Mouse (Mus musculus) forebrain, embryonic 14.5 days (tissue): ENCODE measurements around the gene Nectin1. TPM values are rescaled to one million over a fixed set of nuclear protein-coding genes. Genes with fewer than 3 reads are reported as not detected.
A peak's percentile ranks its signal among the peaks of the same experiment; 100 is the strongest.

ENCODE experiments used
- ATAC-seq: fragments of 200-750 bp; cut with Nextera tagmentation; 2 replicates; pipeline ENCODE4 v1.8.0; 2017; ENCODE audit warnings: mild to moderate bottlenecking, moderate library complexity
- DNase-seq: peaks from one replicate; pipeline ENCODE4 v3.0.0-alpha.2; 2015; ENCODE audit warnings: low spot score
- H3K27ac ChIP-seq: fragments of 300-500 bp; sonication (generic); 2 replicates; pipeline ENCODE4 v1.5.1; 2014; ENCODE audit warnings: low read depth, mild to moderate bottlenecking, control low read depth, low read length, moderate library complexity
- H3K27me3 ChIP-seq: fragments of 300-500 bp; sonication (generic); replicated peaks from 2 replicates; pipeline ENCODE4 v1.6.1; 2014; ENCODE audit warnings: low read length, control low read depth, mixed read lengths; ENCODE audit not compliant: control insufficient read depth, insufficient read depth
- H3K36me3 ChIP-seq: fragments of 300-500 bp; sonication (generic); 2 replicates; pipeline ENCODE4 v1.6.1; 2014; ENCODE audit warnings: low read length, control low read depth; ENCODE audit not compliant: control insufficient read depth, insufficient read depth
- H3K4me1 ChIP-seq: fragments of 300-500 bp; sonication (generic); 2 replicates; pipeline ENCODE4 v1.6.1; 2014; ENCODE audit warnings: antibody characterized with exemption, low read length, control low read depth; ENCODE audit not compliant: control insufficient read depth, insufficient read depth
- H3K4me2 ChIP-seq: fragments of 300-500 bp; sonication (generic); 2 replicates; pipeline ENCODE4 v1.6.1; 2014; ENCODE audit warnings: mild to moderate bottlenecking, control low read depth, low read length
- H3K4me3 ChIP-seq: fragments of 300-500 bp; sonication (generic); 2 replicates; pipeline ENCODE4 v1.5.1; 2014; ENCODE audit warnings: low read depth, low read length, control low read depth
- H3K9ac ChIP-seq: fragments of 300-500 bp; sonication (generic); 2 replicates; pipeline ENCODE4 v1.6.1; 2014; ENCODE audit warnings: mild to moderate bottlenecking, low read length, control low read depth, moderate library complexity
- H3K9me3 ChIP-seq: fragments of 300-500 bp; sonication (generic); replicated peaks from 2 replicates; pipeline ENCODE4 v1.6.1; 2016; ENCODE audit warnings: low read length, control low read depth, mixed read lengths; ENCODE audit not compliant: control insufficient read depth
- WGBS: fragments of 180-500 bp; shearing (Covaris S2); extraction: QIAGEN DNeasy Blood & Tissue Kit; methylation state at CpG from one replicate; pipeline ENCODE4 v1.1.7; 2014; 5-methylcytosine and 5-hydroxymethylcytosine counted together
- polyA plus RNA-seq: library from polyadenylated mRNA; unstranded; fragments of >200 nt; fragmentation: Nextera tagmentation; extraction: Ambion mirVana; gene quantifications from 2 replicates; pipeline ENCODE4 v1.2.1, GENCODE M21; 2014

The Nectin1 gene
- polyA plus RNA-seq, 1 experiment from 2014 or later: 8.5 TPM

- peak; percentile 47 for ATAC-seq
- no peaks in the 10 kb centered on the region for H3K27me3 ChIP-seq
- H3K27ac ChIP-seq: peak overlapping the region; percentile 10
- H3K36me3 ChIP-seq: no peaks in the 10 kb centered on the region
- peak; percentile 74 for DNase-seq
- under 1% methylated on average over 43 of the region's 43 CpGs for WGBS
- H3K9ac ChIP-seq: peak overlapping the region; percentile 95
- H3K4me3 ChIP-seq: peak overlapping the region; percentile 90
- peaks cover 49% of the 10 kb centered on the region for H3K4me1 ChIP-seq
- peak overlapping the region; percentile 87 for H3K4me2 ChIP-seq
- H3K9me3 ChIP-seq: no peaks in the 10 kb centered on the region
Observed at GRCm38 (mm10) chr9:43745051-43745792, 1.4 kb downstream of the Nectin1 start.

DNA sequence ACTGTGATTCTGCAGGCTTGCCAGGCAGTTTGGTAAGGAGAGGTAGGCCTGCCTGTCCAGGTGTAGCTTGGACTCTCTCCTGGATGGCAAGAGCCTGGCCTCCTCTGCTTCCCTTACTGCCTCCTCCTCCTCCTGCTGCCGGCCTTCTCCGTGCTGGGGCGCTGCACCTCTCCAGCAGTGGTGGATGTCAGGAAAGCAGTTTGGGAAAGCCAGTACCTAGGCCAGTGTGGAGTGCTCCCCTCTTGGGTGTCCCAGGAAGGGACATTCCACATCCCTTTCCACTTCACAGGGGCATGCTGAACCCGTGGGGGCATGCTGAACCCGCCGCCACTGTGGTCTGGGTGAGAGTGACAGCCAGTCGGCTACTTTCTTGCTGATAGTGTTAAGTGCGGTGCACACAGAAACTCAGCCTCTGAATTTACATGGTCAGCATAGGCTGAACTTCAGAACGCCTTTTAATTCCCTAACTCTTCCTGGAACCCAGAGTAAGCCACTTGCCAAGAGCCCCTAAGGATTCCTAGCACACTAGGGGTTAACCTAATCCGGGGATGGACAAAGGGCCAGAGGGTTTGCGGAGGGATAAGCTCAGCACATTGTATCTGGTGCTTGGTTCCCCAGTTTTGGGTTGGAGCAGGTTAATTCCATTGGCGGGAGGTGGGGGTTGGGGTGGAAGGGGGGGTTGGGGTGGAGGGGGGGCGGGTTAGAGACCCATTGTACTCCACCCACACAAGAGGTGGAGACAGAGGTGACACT, 2.3 kb downstream of the Nectin1 start:
- H3K27ac ChIP-seq: peak overlapping the region; percentile 10; the same call in 1 of the 2 replicates
- H3K9me3 ChIP-seq: no peaks in the 10 kb centered on the region
- H3K9ac ChIP-seq: peak overlapping the region; percentile 95
- DNase-seq (no peak), ATAC-seq (no peak)
- no peaks in the 10 kb centered on the region for H3K36me3 ChIP-seq
- H3K27me3 ChIP-seq: no peaks in the 10 kb centered on the region
- WGBS: under 1% methylated on average over 13 of the region's 13 CpGs
- H3K4me3 ChIP-seq: peak overlapping the region; percentile 90
- peaks cover 51% of the 10 kb centered on the region for H3K4me1 ChIP-seq
- peak overlapping the region; percentile 87 for H3K4me2 ChIP-seq

DNA sequence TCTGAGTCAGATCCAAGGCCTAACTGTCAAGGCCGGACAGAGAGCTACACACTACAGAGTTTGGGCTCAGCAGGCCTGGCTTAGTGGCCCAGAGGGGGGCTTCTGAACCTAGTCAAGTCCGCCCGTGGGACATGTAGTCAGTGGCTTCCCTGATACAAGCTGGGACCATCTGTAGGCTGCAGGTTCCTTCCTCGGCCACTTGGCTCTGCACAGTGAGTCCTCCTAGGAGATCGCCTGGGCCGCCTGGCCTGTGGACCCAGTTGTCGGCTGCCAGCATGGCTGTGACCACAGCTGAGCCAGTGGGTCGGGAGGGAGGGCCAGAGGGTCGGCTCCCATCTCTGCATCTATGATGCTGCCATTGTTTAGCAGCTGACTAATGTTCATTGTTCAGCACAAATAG, 3.9 kb downstream of the Nectin1 start:
- Histone ChIP-seq H3K4me1 (peaks cover 49% of the 10 kb centered on the region), H3K9me3 (no peaks in the 10 kb centered on the region), H3K4me2 (peak overlapping the region; percentile 87), H3K36me3 (0 out of 2 replicates have a peak, but pooled peaks cover 2% of the 10 kb centered on the region), H3K27me3 (no peaks in the 10 kb centered on the region), H3K9ac (peak overlapping the region; percentile 95), H3K27ac (no peak overlapping the region), H3K4me3 (peak overlapping the region; percentile 90; the same call in 1 of the 2 replicates)
- no peak for ATAC-seq
- DNase-seq: no peak
- 16% methylated on average over 9 of the region's 9 CpGs for WGBS

GRCm38 (mm10) chr9:43748519-43748918, 4.7 kb downstream of the Nectin1 start:
- DNase-seq (no peak), ATAC-seq (no peak)
- 75% methylated on average over 5 of the region's 5 CpGs for WGBS
- Histone ChIP-seq H3K4me2 (peak overlapping the region; percentile 87), H3K36me3 (0 out of 2 replicates have a peak, but pooled peaks cover 2% of the 10 kb centered on the region), H3K4me1 (peaks cover 43% of the 10 kb centered on the region), H3K9me3 (no peaks in the 10 kb centered on the region), H3K27me3 (no peaks in the 10 kb centered on the region), H3K4me3 (no peak overlapping the region), H3K9ac (0 out of 2 replicates have a peak overlapping the region, but pooled peaks have one; percentile 13), H3K27ac (no peak overlapping the region)

DNA sequence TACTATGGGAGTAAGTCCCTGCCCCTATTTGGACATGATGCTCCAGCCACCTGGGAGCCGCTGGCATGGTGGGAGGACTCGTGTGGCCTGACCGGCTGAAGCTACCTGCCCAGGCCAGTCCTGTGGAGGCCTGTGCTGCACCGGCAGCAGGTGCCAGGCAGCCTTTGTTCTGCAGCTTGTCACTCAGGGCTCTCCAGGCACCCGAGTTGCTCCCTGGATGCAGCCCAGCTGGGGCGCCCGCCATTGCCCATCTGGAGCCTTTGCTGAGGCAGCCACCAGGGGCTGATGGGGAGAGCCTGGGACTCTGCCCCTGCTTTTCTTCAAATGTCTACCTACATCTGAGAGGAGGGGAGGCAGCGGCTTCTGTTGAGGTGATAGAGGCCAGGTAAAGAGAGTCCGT, 6.3 kb downstream of the Nectin1 start:
- DNase-seq: peak; percentile 62
- Histone ChIP-seq H3K4me3 (no peak overlapping the region), H3K4me2 (no peak overlapping the region), H3K27ac (peak overlapping the region; percentile 10; the same call in 1 of the 2 replicates), H3K27me3 (no peaks in the 10 kb centered on the region), H3K4me1 (peaks cover 40% of the 10 kb centered on the region), H3K9ac (no peak overlapping the region), H3K9me3 (no peaks in the 10 kb centered on the region), H3K36me3 (0 out of 2 replicates have a peak, but pooled peaks cover 2% of the 10 kb centered on the region)
- ATAC-seq: peak; percentile 27; the same call in 1 of the 2 replicates
- 51% methylated on average over 9 of the region's 9 CpGs for WGBS

DNA sequence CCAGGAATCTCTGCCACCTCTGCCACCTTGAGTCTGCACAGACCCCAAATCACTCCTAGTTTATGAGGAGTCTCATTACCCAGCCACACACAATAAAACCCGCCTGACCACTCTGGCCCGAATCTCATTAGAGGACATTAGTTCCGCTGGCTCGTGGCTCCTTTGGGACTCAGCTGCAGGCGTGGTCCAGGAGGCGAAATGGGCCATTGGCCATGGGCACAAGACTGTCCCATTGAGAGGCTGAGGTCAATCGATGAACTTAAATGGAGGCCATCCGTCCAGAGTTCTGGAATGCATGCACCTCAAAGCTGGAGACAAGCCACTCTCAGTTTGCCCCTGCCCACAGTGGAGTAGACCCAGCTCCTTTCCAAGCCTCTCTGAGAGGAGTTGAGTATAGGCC, 7.3 kb downstream of the Nectin1 start:
- Histone ChIP-seq H3K27me3 (no peaks in the 10 kb centered on the region), H3K27ac (no peak overlapping the region), H3K36me3 (0 out of 2 replicates have a peak, but pooled peaks cover 2% of the 10 kb centered on the region), H3K4me1 (peaks cover 37% of the 10 kb centered on the region), H3K4me3 (no peak overlapping the region), H3K9me3 (no peaks in the 10 kb centered on the region), H3K9ac (no peak overlapping the region), H3K4me2 (no peak overlapping the region)
- WGBS: 65% methylated on average over 8 of the region's 8 CpGs
- ATAC-seq: no peak
- DNase-seq: no peak

- no peaks in the 10 kb centered on the region for H3K9me3 ChIP-seq
- H3K27me3 ChIP-seq: no peaks in the 10 kb centered on the region
- peaks cover 22% of the 10 kb centered on the region for H3K4me1 ChIP-seq
- no peak overlapping the region for H3K9ac ChIP-seq
- DNase-seq: no peak
- WGBS: 84% methylated on average over 6 of the region's 6 CpGs
- no peak overlapping the region for H3K4me3 ChIP-seq
- ATAC-seq: no peak
- no peak overlapping the region for H3K4me2 ChIP-seq
- H3K27ac ChIP-seq: no peak overlapping the region
- H3K36me3 ChIP-seq: 0 out of 2 replicates have a peak, but pooled peaks cover 2% of the 10 kb centered on the region
Observed at GRCm38 (mm10) chr9:43753481-43753880, 9.7 kb downstream of the Nectin1 start.

GRCm38 (mm10) chr9:43754083-43754482, 10.3 kb downstream of the Nectin1 start:
- H3K36me3 ChIP-seq: 0 out of 2 replicates have a peak, but pooled peaks cover 2% of the 10 kb centered on the region
- no peak overlapping the region for H3K27ac ChIP-seq
- no peaks in the 10 kb centered on the region for H3K27me3 ChIP-seq
- H3K9ac ChIP-seq: no peak overlapping the region
- 75% methylated on average over 5 of the region's 5 CpGs for WGBS
- ATAC-seq: no peak
- no peak for DNase-seq
- H3K9me3 ChIP-seq: no peaks in the 10 kb centered on the region
- no peak overlapping the region for H3K4me3 ChIP-seq
- peaks cover 17% of the 10 kb centered on the region for H3K4me1 ChIP-seq
- H3K4me2 ChIP-seq: no peak overlapping the region
